Mouse (Mus musculus): ENCODE data around the gene Popdc2.

DNA sequence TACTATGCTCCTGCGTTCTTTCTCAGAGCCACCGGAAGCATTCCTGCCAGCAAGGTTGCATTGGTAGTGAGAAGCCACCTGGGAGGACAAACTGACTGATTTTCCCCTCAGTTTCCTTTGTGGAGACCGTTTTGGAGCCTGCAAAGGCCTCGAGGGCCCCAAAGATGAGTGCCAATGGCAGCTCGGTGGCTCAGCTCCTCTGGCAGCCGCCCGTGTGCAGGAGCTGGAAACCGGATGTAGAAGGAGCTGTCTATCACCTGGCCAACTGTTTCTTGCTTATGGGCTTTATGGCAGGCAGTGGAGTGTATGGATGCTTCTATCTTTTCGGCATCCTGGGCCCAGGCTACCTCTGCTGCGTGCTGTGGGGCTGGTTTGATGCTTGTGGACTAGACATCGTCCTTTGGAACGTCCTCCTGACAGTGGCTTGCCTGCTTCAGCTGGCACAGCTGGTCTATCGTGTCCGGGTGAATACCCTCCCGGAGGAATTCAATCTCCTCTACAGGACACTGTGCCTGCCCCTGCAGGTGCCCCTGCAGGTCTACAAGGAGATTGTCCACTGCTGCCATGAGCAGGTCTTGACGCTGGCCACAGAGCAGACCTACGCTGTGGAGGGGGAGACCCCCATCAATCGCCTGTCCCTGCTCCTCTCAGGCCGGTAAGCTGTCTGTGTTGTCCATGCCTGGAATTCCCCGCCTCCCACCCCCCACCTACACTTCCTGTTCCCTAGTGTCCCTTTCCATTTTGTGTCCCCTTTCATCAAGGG, 665 bp downstream of the Popdc2 start:
- TF ChIP-seq CTCF (IDR thresholded peaks at IDR 0.05; ENCODE audit: control insufficient read depth, insufficient read depth, low read length), result no peak
- TF ChIP-seq POLR2A (IDR thresholded peaks at IDR 0.05; ENCODE audit: borderline replicate concordance, control insufficient read depth, low read depth, low read length), result no peak
